Mouse (Mus musculus) small intestine, adult 2 months (tissue): ENCODE data around the gene Gabpb2. TPM values are rescaled to one million over a fixed set of nuclear protein-coding genes. Genes with fewer than 3 reads are reported as not detected.

Source experiments
- H3K27ac ChIP-seq: fragments of 200-500 bp; 2 replicates; pipeline ENCODE4 v1.5.1; 2012; ENCODE audit warnings: low read depth, low read length, control low read depth, inconsistent platforms; ENCODE audit not compliant: insufficient read depth
- H3K27me3 ChIP-seq: fragments of 200-500 bp; 2 replicates; pipeline ENCODE4 v1.6.1; 2012; ENCODE audit warnings: mild to moderate bottlenecking, moderate library complexity, low read length, inconsistent platforms; ENCODE audit not compliant: control insufficient read depth, insufficient read depth
- H3K36me3 ChIP-seq: fragments of 200-500 bp; 2 replicates; pipeline ENCODE4 v1.6.1; 2012; ENCODE audit warnings: mild to moderate bottlenecking, low read length, control low read depth, inconsistent platforms; ENCODE audit not compliant: control insufficient read depth, insufficient read depth
- H3K4me1 ChIP-seq: fragments of 200-500 bp; 2 replicates; pipeline ENCODE4 v1.6.1; 2012; ENCODE audit warnings: low read length, inconsistent platforms, mixed read lengths; ENCODE audit not compliant: control insufficient read depth, insufficient read depth, insufficient read length
- H3K4me3 ChIP-seq: fragments of 200-500 bp; 2 replicates; pipeline ENCODE4 v1.5.1; 2012; ENCODE audit warnings: low read depth, mild to moderate bottlenecking, control low read depth, inconsistent platforms, low read length, moderate library complexity
- CTCF ChIP-seq: fragments of 200-500 bp; IDR thresholded peaks from 2 replicates; pipeline ENCODE4 v1.5.1; 2012; ENCODE audit warnings: low read depth, mild to moderate bottlenecking, control low read depth, inconsistent platforms, low read length, moderate library complexity, mixed read lengths; ENCODE audit not compliant: insufficient replicate concordance, insufficient read length; ENCODE audit errors: extremely low read depth
- POLR2A ChIP-seq: fragments of 200-500 bp; IDR thresholded peaks from 2 replicates; pipeline ENCODE4 v1.6.1; 2012; ENCODE audit warnings: low read depth, mild to moderate bottlenecking, control low read depth, inconsistent platforms, low read length, moderate library complexity
- WGBS: fragments of 180-500 bp; shearing (Covaris S2); methylation state at CpG from one replicate; pipeline ENCODE4 v1.1.7; 2018; 5-methylcytosine and 5-hydroxymethylcytosine counted together
- polyA plus RNA-seq: library from polyadenylated mRNA; depleted of rRNA; stranded (reverse); fragments of >200 nt; gene quantifications from 2 replicates; pipeline ENCODE4 v1.2.3, GENCODE M21; 2012

Gene Gabpb2
- polyA plus RNA-seq, 1 experiment, result 7.4 TPM

- Histone ChIP-seq H3K27me3 (no peaks in the 10 kb centered on the region), H3K4me1 (peaks cover 26% of the 10 kb centered on the region), H3K27ac (peak overlapping the region; percentile 100), H3K4me3 (peak overlapping the region; percentile 84), H3K36me3 (peaks cover 41% of the 10 kb centered on the region)
- no peak for TF ChIP-seq POLR2A
- 5% methylated on average over 8 of the region's 8 CpGs for WGBS
These were observed 13.0 kb upstream of the Gabpb2 start for GRCm38 (mm10) chr3:95230495-95231297.

GRCm38 (mm10) chr3:95229781-95230494 lies 12.2 kb upstream of the Gabpb2 start:
- H3K27ac ChIP-seq, result peak overlapping the region; percentile 100
- H3K4me3 ChIP-seq, result peak overlapping the region; percentile 84
- H3K36me3 ChIP-seq, result peaks cover 35% of the 10 kb centered on the region
- WGBS, result under 1% methylated on average over 13 of the region's 13 CpGs
- 0 out of 2 replicates have a peak, but pooled peaks have one; percentile 1 for TF ChIP-seq CTCF
- peak; percentile 85 for TF ChIP-seq POLR2A
- H3K4me1 ChIP-seq, result peaks cover 26% of the 10 kb centered on the region
- no peaks in the 10 kb centered on the region for H3K27me3 ChIP-seq

DNA sequence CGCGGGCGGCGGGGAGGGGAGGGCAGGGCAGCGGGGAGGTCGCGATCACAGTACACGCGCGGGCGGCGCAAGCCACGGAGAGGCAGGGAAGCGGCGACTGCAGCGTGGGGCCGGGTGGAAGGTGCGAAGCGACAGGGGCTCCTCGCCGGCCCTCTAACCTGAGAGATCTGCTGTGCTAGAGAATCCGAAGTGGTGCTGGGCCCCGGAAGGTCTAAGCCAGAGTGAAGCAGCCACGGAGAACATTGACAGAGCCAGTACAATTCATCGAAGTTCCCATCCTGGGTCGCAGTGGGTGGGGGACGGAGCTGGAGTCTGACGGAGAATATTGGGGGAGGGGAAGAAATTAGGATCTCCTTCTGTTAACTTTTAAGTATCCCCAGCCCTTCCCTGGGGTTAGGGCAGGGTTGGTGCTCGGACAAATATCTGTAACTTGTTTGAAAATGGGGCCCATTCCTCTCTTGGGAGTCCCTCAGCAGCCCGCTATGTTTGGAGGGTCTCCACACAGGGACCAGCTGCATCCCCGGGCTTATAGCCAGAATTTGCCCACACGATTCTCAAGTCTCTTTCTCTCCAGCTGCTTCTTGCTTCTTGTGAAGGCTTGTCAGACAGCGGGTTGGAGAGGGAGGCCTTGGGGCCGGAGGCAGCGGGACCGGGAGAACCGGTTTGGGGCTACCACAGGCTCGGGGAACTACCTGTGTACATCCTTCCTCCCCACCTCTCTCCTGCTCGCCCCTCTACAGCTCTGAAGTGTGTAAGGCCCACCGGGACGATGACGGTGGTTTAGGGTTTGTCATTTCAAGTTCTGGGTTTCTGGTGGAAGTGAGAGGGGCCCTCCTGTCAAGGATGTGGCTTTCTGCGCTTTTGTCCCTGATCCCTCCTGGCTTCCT lies 11.4 kb upstream of the Gabpb2 start:
- H3K36me3 ChIP-seq, result peaks cover 29% of the 10 kb centered on the region
- peak overlapping the region; percentile 84 for H3K4me3 ChIP-seq
- no peaks in the 10 kb centered on the region for H3K27me3 ChIP-seq
- H3K4me1 ChIP-seq, result peaks cover 26% of the 10 kb centered on the region
- WGBS, result 1% methylated on average over 43 of the region's 43 CpGs
- H3K27ac ChIP-seq, result peak overlapping the region; percentile 100
- TF ChIP-seq CTCF (no peak), POLR2A (peak; percentile 1)

GRCm38 (mm10) chr3:95228148-95228893 lies 10.6 kb upstream of the Gabpb2 start, which contains the start of gene Cdc42se1:
Cdc42se1 (plus strand) TSS chr3:95228732.
- peaks cover 24% of the 10 kb centered on the region for H3K36me3 ChIP-seq
- under 1% methylated on average over 64 of the region's 64 CpGs for WGBS
- H3K27ac ChIP-seq, result peak within 1 kb of the TSS; percentile 100
- peak within 1 kb of the TSS; percentile 84 for H3K4me3 ChIP-seq
- peak; percentile 80 for TF ChIP-seq POLR2A
- TF ChIP-seq CTCF, result no peak
- H3K4me1 ChIP-seq, result peaks cover 26% of the 10 kb centered on the region
- no peaks in the 10 kb centered on the region for H3K27me3 ChIP-seq

- H3K36me3 ChIP-seq, result peaks cover 16% of the 10 kb centered on the region
- 35% methylated on average over 1 of the region's 1 CpGs for WGBS
- peaks cover 19% of the 10 kb centered on the region for H3K4me1 ChIP-seq
- no peak overlapping the region for H3K4me3 ChIP-seq
- no peaks in the 10 kb centered on the region for H3K27me3 ChIP-seq
- TF ChIP-seq POLR2A (no peak), CTCF (no peak)
- H3K27ac ChIP-seq, result no peak overlapping the region
These were observed 9.5 kb upstream of the Gabpb2 start for GRCm38 (mm10) chr3:95227214-95227613.

- Histone ChIP-seq H3K27me3 (no peaks in the 10 kb centered on the region), H3K36me3 (peaks cover 13% of the 10 kb centered on the region), H3K27ac (no peak overlapping the region), H3K4me1 (0 out of 2 replicates have a peak, but pooled peaks cover 2% of the 10 kb centered on the region), H3K4me3 (no peak overlapping the region)
- TF ChIP-seq POLR2A, result no peak
- no peak for TF ChIP-seq CTCF
- 39% methylated on average over 6 of the region's 6 CpGs for WGBS
These were observed 6.6 kb upstream of the Gabpb2 start for GRCm38 (mm10) chr3:95224295-95224694.
